Mouse (Mus musculus): Measurements from ENCODE around the gene Phlda3.

- TF ChIP-seq GATA1 (IDR thresholded peaks at IDR 0.05; ENCODE audit: low read length) (no peak), TAL1 (IDR thresholded peaks at IDR 0.05; ENCODE audit: low read length) (no peak)
Observed at GRCm38 (mm10) chr1:135760216-135760615, 5.7 kb upstream of the Phlda3 start.
